Mouse (Mus musculus) intestine, postnatal 0 days (tissue): ENCODE measurements around the gene Slc12a8. TPM values are rescaled to one million over a fixed set of nuclear protein-coding genes. Genes with fewer than 3 reads are reported as not detected.
A peak's percentile ranks its signal among the peaks of the same experiment; 100 is the strongest.
"Not testable (repeated sequence)": the region's sequence is repeated elsewhere in the genome, so short reads cannot be mapped to it uniquely, and the experiment has no call there.

ENCODE experiments used
- ATAC-seq: fragments of 200-750 bp; cut with Nextera tagmentation; 2 replicates; pipeline ENCODE4 v1.8.0; 2017; ENCODE audit warnings: mild to moderate bottlenecking, moderate TSS enrichment, moderate library complexity
- H3K27ac ChIP-seq: fragments of 300-500 bp; sonication (generic); 2 replicates; pipeline ENCODE4 v1.5.1; 2014; ENCODE audit warnings: mild to moderate bottlenecking, low read depth, low read length, moderate library complexity
- H3K27me3 ChIP-seq: fragments of 300-500 bp; sonication (generic); replicated peaks from 2 replicates; pipeline ENCODE4 v1.6.1; 2014; ENCODE audit warnings: low read length, mixed read lengths; ENCODE audit not compliant: control insufficient read depth, insufficient read depth
- H3K36me3 ChIP-seq: fragments of 300-500 bp; sonication (generic); 2 replicates; pipeline ENCODE4 v1.6.1; 2014; ENCODE audit warnings: mild to moderate bottlenecking, moderate library complexity; ENCODE audit not compliant: control insufficient read depth, insufficient read depth
- H3K4me1 ChIP-seq: fragments of 300-500 bp; sonication (generic); replicated peaks from 2 replicates; pipeline ENCODE4 v1.6.1; 2014; ENCODE audit warnings: antibody characterized with exemption, low read length, mixed read lengths; ENCODE audit not compliant: control insufficient read depth, insufficient read depth
- H3K4me2 ChIP-seq: fragments of 300-500 bp; sonication (generic); replicated peaks from 2 replicates; pipeline ENCODE4 v1.6.1; 2014; ENCODE audit warnings: low read depth, mild to moderate bottlenecking, moderate library complexity
- H3K4me3 ChIP-seq: fragments of 300-500 bp; sonication (generic); 2 replicates; pipeline ENCODE4 v1.5.1; 2014; ENCODE audit warnings: low read depth, low read length
- H3K9ac ChIP-seq: fragments of 300-500 bp; sonication (generic); 2 replicates; pipeline ENCODE4 v1.6.1; 2014; ENCODE audit warnings: mild to moderate bottlenecking, low read depth, low read length
- H3K9me3 ChIP-seq: fragments of 300-500 bp; sonication (generic); 2 replicates; pipeline ENCODE4 v1.6.1; 2016; ENCODE audit warnings: mixed run types; ENCODE audit not compliant: control insufficient read depth
- CTCF ChIP-seq: sonication (generic); IDR thresholded peaks from 2 replicates; pipeline ENCODE4 v1.5.1; 2016; ENCODE audit warnings: low read depth, mild to moderate bottlenecking, control low read depth, antibody characterized with exemption, moderate library complexity
- WGBS: fragments of 180-500 bp; shearing (Covaris S2); extraction: QIAGEN DNeasy Blood & Tissue Kit; methylation state at CpG from one replicate; pipeline ENCODE4 v1.1.7; 2014; 5-methylcytosine and 5-hydroxymethylcytosine counted together
- polyA plus RNA-seq: library from polyadenylated mRNA; unstranded; fragments of >200 nt; fragmentation: Nextera tagmentation; extraction: Ambion mirVana; gene quantifications from 2 replicates; pipeline ENCODE4 v1.2.1, GENCODE M21; 2015

The Slc12a8 gene
- polyA plus RNA-seq, 1 experiment from 2014 or later, result 4.9 TPM

DNA sequence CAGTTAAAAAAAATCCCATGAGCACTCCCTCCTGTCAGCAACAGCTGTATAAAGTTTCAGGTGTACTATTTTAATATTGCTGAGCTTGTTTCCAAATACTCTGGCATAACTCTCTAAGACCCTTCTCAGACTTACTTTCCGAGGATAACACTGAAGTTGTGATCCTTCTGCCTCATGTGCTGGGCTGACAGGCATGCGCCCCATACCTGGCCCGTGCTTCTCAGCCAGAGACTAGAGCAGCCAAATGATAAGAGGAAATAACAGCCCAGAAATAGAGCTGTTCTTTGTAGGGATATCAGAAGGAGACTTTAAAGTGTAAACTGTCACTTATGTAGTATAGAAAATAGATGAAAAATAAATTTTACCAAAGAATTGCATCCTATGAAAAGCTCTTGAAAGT is 34.8 kb upstream of the Slc12a8 start:
- TF ChIP-seq CTCF, result no peak
- H3K27me3 ChIP-seq, result no peaks in the 10 kb centered on the region
- H3K9ac ChIP-seq, result no peak overlapping the region
- peaks cover 15% of the 10 kb centered on the region for H3K36me3 ChIP-seq
- ATAC-seq, result no peak
- H3K9me3 ChIP-seq, result no peaks in the 10 kb centered on the region
- H3K4me3 ChIP-seq, result no peak overlapping the region
- WGBS, result 95% methylated on average over 3 of the region's 3 CpGs
- H3K27ac ChIP-seq, result no peak overlapping the region
- no peak overlapping the region for H3K4me2 ChIP-seq
- H3K4me1 ChIP-seq, result no peaks in the 10 kb centered on the region

DNA sequence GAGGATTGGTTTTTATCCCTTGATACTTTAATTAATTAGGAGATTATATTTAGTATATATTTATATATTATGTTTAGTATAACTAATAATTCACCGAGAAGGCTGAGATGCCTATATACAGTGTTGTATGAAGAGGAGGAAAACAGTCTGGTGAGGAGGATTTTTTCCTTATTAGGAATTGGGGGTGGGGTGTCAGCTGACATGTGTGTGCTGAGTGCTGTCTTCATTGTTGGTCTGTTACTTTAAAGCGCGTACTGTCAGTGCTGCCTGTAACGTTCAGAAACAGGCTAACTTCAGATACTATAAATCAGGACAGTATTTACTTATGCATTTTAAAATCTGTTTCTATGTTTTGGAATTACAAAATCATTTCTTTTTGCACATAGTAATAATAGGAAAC is 29.4 kb upstream of the Slc12a8 start:
- H3K27me3 ChIP-seq, result no peaks in the 10 kb centered on the region
- TF ChIP-seq CTCF, result no peak
- no peak overlapping the region for H3K9ac ChIP-seq
- peaks cover 10% of the 10 kb centered on the region; the same call in 1 of the 2 replicates for H3K36me3 ChIP-seq
- 85% methylated on average over 4 of the region's 4 CpGs for WGBS
- no peak overlapping the region for H3K4me3 ChIP-seq
- H3K27ac ChIP-seq, result no peak overlapping the region
- ATAC-seq, result no peak
- H3K4me2 ChIP-seq, result no peak overlapping the region
- H3K9me3 ChIP-seq, result no peaks in the 10 kb centered on the region
- H3K4me1 ChIP-seq, result no peaks in the 10 kb centered on the region

DNA sequence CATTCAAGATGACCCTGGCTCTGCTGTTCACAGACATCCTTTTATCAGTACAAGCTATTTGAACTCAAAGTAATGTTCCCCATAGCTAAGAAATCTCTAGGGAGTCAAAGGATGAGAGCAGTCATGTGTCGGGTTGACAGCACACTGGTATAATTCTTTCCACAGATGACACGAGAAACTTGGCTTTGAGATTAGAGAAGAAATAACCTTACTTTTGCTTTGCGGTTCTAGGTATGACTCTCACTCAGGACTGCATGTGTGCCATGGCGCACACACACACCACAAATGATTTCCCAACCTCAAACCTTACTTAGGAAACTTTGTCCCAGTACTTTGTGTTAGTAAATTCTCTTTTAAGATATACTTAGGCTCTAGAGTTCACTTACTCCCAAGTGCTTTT is 22.8 kb upstream of the Slc12a8 start:
- 93% methylated on average over 4 of the region's 4 CpGs for WGBS

DNA sequence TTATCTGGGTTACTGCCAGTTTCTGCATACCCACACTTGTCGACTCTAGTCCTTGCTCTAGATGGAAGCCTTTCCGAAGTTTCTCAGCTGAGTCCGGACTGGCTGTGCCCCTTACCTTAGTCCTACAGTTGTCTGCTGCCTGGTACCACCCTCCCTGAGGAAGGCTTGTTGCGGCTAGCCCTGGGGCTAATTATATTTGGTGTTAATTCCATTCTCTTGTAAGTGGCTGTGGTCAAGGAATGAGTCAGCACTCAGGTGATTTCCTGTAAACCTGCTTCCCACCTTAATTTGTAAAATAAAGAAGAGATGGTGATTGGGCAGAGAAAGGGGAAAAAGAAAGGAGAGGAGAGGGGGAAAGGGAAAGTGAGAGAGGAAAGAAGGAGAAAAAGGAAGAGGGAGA is 9.0 kb upstream of the Slc12a8 start:
- Histone ChIP-seq H3K4me1 (no peaks in the 10 kb centered on the region), H3K36me3 (0 out of 2 replicates have a peak, but pooled peaks cover 3% of the 10 kb centered on the region), H3K27me3 (no peaks in the 10 kb centered on the region), H3K9me3 (no peaks in the 10 kb centered on the region), H3K4me3 (no peak overlapping the region), H3K9ac (no peak overlapping the region), H3K4me2 (no peak overlapping the region), H3K27ac (no peak overlapping the region)
- no peak for ATAC-seq
- 94% methylated on average over 4 of the region's 4 CpGs for WGBS
- no peak for TF ChIP-seq CTCF

More for the DNA sequence above, 22.8 kb upstream of the Slc12a8 start:
- no peaks in the 10 kb centered on the region for H3K27me3 ChIP-seq
- ATAC-seq, result no peak
- H3K9ac ChIP-seq, result no peak overlapping the region
- peaks cover 17% of the 10 kb centered on the region for H3K36me3 ChIP-seq
- no peak overlapping the region for H3K4me2 ChIP-seq
- no peak overlapping the region for H3K27ac ChIP-seq
- no peaks in the 10 kb centered on the region for H3K4me1 ChIP-seq
- no peak for TF ChIP-seq CTCF
- H3K9me3 ChIP-seq, result no peaks in the 10 kb centered on the region
- no peak overlapping the region for H3K4me3 ChIP-seq

DNA sequence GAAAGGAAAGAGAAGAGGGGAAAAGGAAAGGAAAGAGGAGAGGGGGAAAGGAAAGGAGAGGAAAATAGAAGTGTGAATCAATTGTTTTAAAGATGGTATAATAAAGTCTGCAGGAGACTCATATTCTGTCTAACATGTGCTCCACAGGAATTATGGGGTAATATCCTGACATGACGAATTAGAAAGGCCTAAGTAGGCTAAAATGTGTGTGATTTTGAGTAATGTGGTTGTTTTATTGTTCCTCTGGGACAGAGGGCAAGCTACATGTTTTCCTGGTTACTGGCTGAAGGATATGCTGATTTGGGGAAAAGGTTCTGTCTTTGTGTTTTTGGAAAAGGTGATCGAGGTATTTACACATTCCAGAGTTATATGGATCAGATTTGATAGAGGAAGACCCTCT is 7.9 kb upstream of the Slc12a8 start:
- 89% methylated on average over 2 of the region's 2 CpGs for WGBS
- H3K4me3 ChIP-seq, H3K4me2 ChIP-seq, H3K9me3 ChIP-seq, H3K4me1 ChIP-seq, H3K27me3 ChIP-seq, H3K36me3 ChIP-seq, H3K27ac ChIP-seq, H3K9ac ChIP-seq, ATAC-seq: not testable (repeated sequence)

DNA sequence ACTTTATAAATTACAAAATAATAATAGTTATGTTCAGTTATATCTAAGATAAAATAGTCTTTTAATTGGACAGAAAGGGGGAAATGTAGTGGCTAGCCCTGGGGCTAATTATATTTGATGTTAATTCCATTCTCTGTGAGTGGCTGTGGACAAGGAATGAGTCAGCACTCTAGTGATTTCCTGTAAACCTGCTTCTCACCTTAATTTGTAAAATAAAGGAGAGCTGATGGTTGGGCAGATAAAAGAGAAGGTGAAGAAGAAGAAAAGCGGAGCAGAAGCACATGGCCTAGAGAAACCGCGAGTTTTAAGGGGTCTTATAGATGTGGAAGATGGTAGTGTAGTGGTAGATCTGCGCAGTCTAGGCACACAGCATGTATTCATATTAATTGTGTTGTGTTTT is 6.3 kb upstream of the Slc12a8 start:
- H3K4me1 ChIP-seq, H3K36me3 ChIP-seq, H3K27me3 ChIP-seq, H3K9me3 ChIP-seq, H3K27ac ChIP-seq, ATAC-seq, H3K9ac ChIP-seq, H3K4me2 ChIP-seq, H3K4me3 ChIP-seq: not testable (repeated sequence)
- WGBS, result 93% methylated on average over 4 of the region's 4 CpGs

DNA sequence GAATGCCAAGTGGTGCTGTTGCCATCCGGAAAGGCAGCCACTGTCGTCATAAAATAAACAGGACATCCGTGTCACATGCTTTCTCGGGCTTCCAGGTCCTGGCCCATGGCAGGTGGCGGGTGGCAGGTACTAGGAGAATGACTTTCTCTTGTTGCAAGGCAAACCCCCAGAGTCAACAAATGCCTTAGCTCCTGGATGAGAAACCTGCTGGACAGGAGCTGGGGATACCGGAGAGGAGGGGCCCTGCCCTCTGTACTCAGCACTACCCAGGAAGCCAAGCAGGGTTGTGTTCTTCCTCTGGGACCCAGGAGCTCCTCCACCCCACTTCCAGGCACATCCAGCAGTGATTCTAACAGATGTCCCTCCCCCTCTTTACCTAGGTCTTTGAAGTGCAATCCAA is 4.6 kb upstream of the Slc12a8 start:
- Histone ChIP-seq H3K27ac (no peak overlapping the region), H3K9me3 (no peaks in the 10 kb centered on the region), H3K27me3 (no peaks in the 10 kb centered on the region), H3K36me3 (no peaks in the 10 kb centered on the region), H3K9ac (no peak overlapping the region), H3K4me1 (peaks cover 10% of the 10 kb centered on the region; the same call in 1 of the 2 replicates), H3K4me2 (no peak overlapping the region), H3K4me3 (no peak overlapping the region)
- peak; percentile 81 for ATAC-seq
- no peak for TF ChIP-seq CTCF
- 23% methylated on average over 6 of the region's 6 CpGs for WGBS
